Mouse (Mus musculus): Measurements from ENCODE around the gene Zbtb21. TPM values are rescaled to one million over a fixed set of nuclear protein-coding genes. Genes with fewer than 3 reads are reported as not detected.
A peak's percentile ranks its signal among the peaks of the same experiment; 100 is the strongest.
"Not testable (repeated sequence)": the region's sequence is repeated elsewhere in the genome, so short reads cannot be mapped to it uniquely, and the experiment has no call there.

Zbtb21 gene
- polyA plus RNA-seq, 1 experiment from 2014 or later = 15.9 TPM

DNA sequence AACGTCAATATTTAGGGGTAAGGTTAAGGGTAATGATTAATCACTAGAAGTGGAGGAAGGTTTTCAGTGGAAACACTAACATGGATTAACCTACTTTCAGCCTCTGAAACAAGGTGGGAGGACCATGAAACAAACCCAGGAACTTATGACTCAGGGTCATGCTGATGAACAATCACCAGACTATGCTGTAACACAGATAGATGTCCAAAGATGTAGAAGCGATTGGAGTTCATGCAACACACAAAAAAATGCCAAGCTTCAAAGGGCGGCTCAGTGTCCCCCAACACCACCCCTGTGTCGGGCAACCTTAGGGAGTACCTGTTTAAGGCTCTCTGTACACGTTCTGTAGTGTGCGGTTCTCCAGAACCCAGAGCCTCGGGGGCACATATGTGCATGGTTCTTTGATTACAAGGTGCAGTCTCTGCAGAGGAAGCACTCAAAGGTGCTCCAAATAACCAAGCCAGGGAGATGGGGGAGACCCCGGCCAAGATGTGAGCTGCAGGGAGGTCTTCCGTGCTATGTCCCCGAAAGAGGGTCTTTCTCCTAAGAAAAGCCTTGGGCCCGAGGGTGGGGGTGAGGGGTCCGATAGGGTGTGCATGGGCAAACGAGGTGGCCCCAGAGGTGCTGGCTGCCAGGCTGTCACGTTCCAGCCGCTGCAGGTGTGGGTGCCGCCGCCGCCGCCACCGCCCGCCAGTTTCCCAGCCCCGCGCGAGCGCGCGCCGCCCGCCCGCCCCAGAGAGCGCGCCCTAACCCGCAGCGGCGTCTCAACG, 856 bp downstream of the Zbtb21 start:
- peak overlapping the region; percentile 91 for H3K4me2 ChIP-seq (replicated peaks)
- H3K4me3 ChIP-seq = peak overlapping the region; percentile 92
- peaks cover 3% of the 10 kb centered on the region for H3K36me3 ChIP-seq
- 8% methylated on average over 35 of the region's 36 CpGs for WGBS
- H3K27me3 ChIP-seq = no peaks in the 10 kb centered on the region
- ATAC-seq (ENCODE audit: low FRiP score, low read depth) = no peak
- peak overlapping the region; percentile 95 for H3K27ac ChIP-seq (replicated peaks)
- H3K4me1 ChIP-seq = peaks cover 7% of the 10 kb centered on the region; the same call in 1 of the 2 replicates
- H3K9ac ChIP-seq (replicated peaks) = peak overlapping the region; percentile 96
- no peaks in the 10 kb centered on the region for H3K9me3 ChIP-seq

DNA sequence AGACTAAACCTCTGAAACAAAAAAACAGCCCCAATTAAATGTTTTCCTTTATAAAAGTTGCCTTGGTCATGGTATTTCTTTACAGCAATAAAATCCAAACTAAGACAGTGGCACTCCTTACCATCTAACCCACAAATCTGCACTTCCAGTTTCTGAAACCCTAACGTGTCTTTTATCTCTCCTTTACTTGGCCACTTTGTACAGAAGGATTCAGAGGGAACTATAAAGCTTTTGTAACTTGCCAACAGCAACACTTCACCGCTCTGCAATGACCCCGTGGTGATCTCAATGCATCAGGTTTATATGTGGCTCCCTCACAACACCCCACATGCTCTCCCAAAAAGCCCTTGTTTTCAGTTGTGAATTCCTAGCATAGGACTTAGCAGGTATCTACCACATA, 2.1 kb downstream of the Zbtb21 start:
- H3K9me3 ChIP-seq = no peaks in the 10 kb centered on the region
- WGBS = 94% methylated on average over 3 of the region's 3 CpGs
- ATAC-seq (ENCODE audit: low FRiP score, low read depth) = no peak

DNA sequence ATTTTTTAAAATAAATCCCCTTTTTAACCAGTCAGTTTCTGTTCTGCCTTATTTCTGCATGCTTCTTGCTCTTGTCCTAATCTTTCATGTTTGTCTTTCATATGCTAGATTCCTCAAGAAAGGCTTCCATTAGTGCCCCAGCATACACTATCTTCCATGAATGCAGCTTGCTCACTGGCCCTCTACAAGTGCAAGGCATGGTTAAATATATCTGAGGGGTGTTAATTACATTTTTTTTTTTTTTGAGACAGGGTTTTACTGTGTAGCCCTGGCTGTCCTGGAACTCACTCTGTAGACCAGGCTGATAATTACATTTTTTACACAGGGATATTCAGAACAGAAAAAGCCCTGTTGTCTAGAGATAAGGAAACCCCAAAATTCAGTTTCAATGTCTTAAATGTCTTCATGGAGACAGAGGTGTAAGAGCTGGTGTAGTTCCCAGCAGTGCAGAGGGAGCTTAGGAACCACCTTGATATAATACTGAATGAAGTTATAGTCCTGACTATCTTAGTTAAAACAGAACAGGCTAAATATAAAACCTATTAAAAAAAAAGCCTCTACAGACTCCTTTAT, 3.9 kb downstream of the Zbtb21 start:
- Histone ChIP-seq H3K9me3 (no peaks in the 10 kb centered on the region), H3K4me1 (peaks cover 7% of the 10 kb centered on the region; the same call in 1 of the 2 replicates), H3K4me3 (no peak overlapping the region), H3K27me3 (no peaks in the 10 kb centered on the region), H3K36me3 (peaks cover 29% of the 10 kb centered on the region), H3K9ac (replicated peaks) (no peak overlapping the region), H3K4me2 (replicated peaks) (no peak overlapping the region), H3K27ac (replicated peaks) (no peak overlapping the region)
- no peak for ATAC-seq (ENCODE audit: low FRiP score, low read depth)

More for the DNA sequence above, 2.1 kb downstream of the Zbtb21 start:
- peaks cover 7% of the 10 kb centered on the region; the same call in 1 of the 2 replicates for H3K4me1 ChIP-seq
- no peak overlapping the region for H3K4me2 ChIP-seq (replicated peaks)
- no peak overlapping the region for H3K27ac ChIP-seq (replicated peaks)
- H3K4me3 ChIP-seq = no peak overlapping the region
- no peaks in the 10 kb centered on the region for H3K27me3 ChIP-seq
- no peak overlapping the region for H3K9ac ChIP-seq (replicated peaks)
- H3K36me3 ChIP-seq = peaks cover 15% of the 10 kb centered on the region

DNA sequence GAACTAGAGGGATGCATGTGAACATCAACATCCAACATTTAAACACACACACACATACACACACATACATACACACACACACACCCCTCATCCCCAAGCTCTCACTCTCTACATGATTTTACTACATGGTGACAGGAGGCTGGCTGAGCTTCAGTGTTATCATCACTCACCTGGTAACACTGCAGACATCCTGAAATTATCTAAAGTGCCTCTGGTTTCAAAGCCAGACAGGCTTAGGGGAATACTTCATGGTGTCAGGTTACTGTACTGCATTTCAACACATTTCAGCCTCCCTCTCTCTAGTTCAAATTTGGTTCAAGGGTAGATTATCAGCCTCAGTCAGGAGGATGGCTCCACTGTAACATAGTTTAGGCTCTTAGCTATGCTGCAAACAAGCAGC, 4.8 kb downstream of the Zbtb21 start:
- no peak overlapping the region for H3K4me3 ChIP-seq
- H3K4me1 ChIP-seq = peaks cover 7% of the 10 kb centered on the region; the same call in 1 of the 2 replicates
- no peaks in the 10 kb centered on the region for H3K9me3 ChIP-seq
- H3K4me2 ChIP-seq (replicated peaks) = no peak overlapping the region
- peaks cover 35% of the 10 kb centered on the region for H3K36me3 ChIP-seq
- ATAC-seq (ENCODE audit: low FRiP score, low read depth) = no peak
- no peak overlapping the region for H3K9ac ChIP-seq (replicated peaks)
- H3K27ac ChIP-seq (replicated peaks) = no peak overlapping the region
- no peaks in the 10 kb centered on the region for H3K27me3 ChIP-seq

DNA sequence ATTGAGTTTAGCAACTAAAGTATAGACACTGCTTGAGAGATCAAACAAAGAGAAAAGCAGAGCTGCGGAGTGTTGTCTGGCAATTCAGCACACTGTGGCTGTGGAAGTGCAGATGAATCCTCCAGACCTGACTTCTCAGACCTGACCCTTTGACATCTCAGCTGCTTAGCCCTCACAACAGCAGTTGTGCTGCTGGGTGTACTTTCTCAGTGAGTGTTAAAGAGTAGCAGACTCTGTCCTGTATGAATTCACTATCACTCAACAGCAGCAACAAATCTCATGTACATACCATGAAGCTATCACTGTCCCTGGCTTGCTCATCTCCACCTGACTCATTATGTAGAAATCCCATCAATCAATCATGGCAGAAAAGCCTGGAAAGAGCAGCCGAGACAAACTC, 6.4 kb downstream of the Zbtb21 start:
- 96% methylated on average over 2 of the region's 2 CpGs for WGBS
- H3K36me3 ChIP-seq = peaks cover 51% of the 10 kb centered on the region

DNA sequence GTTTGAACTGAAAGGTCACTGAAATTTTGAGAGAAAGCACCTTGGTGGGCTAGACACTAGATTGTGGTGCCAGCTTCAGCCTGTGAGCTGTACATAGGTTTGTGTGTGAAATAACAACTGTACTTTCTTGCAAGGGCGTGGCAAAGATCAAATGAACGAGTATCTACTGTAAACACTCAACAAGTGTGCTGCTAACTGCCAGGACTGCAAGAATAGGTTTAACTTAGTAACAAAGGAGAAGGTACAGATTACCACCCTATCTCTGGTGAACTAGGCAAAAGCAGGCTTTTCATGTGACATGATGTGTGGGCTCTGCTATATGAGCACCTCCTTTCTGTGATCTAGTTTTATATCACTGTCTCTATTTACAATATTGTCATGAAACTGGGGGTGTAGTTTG, 9.1 kb downstream of the Zbtb21 start:
- Histone ChIP-seq H3K4me1 (no peaks in the 10 kb centered on the region), H3K27ac (replicated peaks) (no peak overlapping the region), H3K4me3 (no peak overlapping the region), H3K9me3 (no peaks in the 10 kb centered on the region), H3K36me3 (peaks cover 74% of the 10 kb centered on the region), H3K4me2 (replicated peaks) (no peak overlapping the region), H3K27me3 (no peaks in the 10 kb centered on the region), H3K9ac (replicated peaks) (no peak overlapping the region)
- 95% methylated on average over 2 of the region's 2 CpGs for WGBS
- ATAC-seq (ENCODE audit: low FRiP score, low read depth) = no peak

More for the DNA sequence above, 6.4 kb downstream of the Zbtb21 start:
- Histone ChIP-seq H3K27me3 (no peaks in the 10 kb centered on the region), H3K4me2 (replicated peaks) (no peak overlapping the region), H3K4me3 (no peak overlapping the region), H3K27ac (replicated peaks) (no peak overlapping the region), H3K9me3 (no peaks in the 10 kb centered on the region), H3K4me1 (peaks cover 2% of the 10 kb centered on the region; the same call in 1 of the 2 replicates), H3K9ac (replicated peaks) (no peak overlapping the region)
- no peak for ATAC-seq (ENCODE audit: low FRiP score, low read depth)

DNA sequence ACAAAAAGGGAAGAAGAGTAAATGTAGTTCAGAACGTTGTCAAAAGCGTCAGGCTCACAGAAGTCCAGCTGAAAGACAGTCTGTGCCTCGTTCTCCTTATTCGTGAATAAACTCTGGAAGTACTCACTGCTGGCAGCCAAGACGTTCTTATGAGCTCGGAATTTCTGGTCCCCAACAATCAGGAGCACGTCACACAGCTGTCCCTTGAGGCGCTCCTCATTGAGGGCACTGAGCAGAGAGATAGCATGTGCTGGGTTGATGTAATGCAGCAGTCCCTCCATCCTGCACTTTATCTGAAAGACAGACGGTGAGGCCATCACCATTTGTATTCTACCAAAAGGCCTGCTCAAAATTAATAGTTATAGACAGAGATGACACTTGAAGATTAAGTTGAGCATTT, 9.6 kb downstream of the Zbtb21 start:
- H3K4me2 ChIP-seq (replicated peaks) = no peak overlapping the region
- ATAC-seq (ENCODE audit: low FRiP score, low read depth) = no peak
- H3K9me3 ChIP-seq = no peaks in the 10 kb centered on the region
- no peak overlapping the region for H3K4me3 ChIP-seq
- H3K36me3 ChIP-seq = peaks cover 77% of the 10 kb centered on the region
- no peaks in the 10 kb centered on the region for H3K4me1 ChIP-seq
- no peak overlapping the region for H3K27ac ChIP-seq (replicated peaks)
- H3K9ac ChIP-seq (replicated peaks) = no peak overlapping the region
- no peaks in the 10 kb centered on the region for H3K27me3 ChIP-seq
- 88% methylated on average over 9 of the region's 9 CpGs for WGBS

DNA sequence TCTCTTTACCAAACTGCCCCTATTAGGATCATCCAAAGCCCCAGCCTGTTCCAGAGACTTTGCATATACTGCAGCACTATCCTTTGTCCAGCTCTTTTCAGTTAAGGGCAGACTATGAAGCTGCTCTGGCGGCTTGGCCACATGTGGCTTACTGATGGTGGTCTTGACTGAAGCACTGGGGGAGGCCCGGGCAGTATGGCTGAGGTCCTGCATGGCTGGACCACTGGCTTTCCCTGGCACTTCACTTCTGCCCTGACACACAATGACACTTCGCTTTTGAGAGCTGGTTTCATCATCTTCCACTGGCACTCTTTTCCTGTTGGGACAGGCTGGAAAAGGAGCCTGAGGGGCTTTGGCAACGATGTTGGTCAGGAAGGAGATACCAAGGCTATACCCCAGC, 10.1 kb downstream of the Zbtb21 start:
- no peak overlapping the region for H3K4me3 ChIP-seq
- WGBS = 93% methylated on average over 4 of the region's 4 CpGs

DNA sequence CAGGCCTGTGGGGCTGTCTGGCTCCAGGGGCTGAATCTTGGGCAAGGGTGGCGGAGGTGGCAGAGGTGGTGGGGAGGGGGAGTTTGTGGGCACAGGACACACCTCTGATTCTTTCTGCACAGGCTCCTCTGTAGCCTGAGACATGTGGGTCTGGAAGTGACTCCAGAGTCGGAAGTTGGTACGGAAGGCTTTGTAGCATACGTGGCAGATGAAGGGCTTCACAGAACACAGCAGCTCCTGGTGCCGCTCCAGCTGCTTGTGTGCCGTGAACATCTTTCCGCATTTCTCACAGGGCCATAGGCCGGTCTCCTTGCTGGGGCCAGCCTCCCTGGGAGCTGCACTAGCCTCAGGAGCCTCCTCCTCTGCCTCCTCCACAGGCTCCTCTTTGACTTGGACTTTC, 12.4 kb downstream of the Zbtb21 start:
- 97% methylated on average over 8 of the region's 8 CpGs for WGBS
- Histone ChIP-seq H3K27me3 (no peaks in the 10 kb centered on the region), H3K4me2 (replicated peaks) (no peak overlapping the region), H3K9me3 (no peaks in the 10 kb centered on the region), H3K36me3 (peaks cover 64% of the 10 kb centered on the region), H3K9ac (replicated peaks) (no peak overlapping the region), H3K4me3 (no peak overlapping the region), H3K27ac (replicated peaks) (no peak overlapping the region), H3K4me1 (no peaks in the 10 kb centered on the region)
- no peak for ATAC-seq (ENCODE audit: low FRiP score, low read depth)

More for the DNA sequence above, 10.1 kb downstream of the Zbtb21 start:
- Histone ChIP-seq H3K4me2 (replicated peaks) (no peak overlapping the region), H3K36me3 (peaks cover 77% of the 10 kb centered on the region), H3K9ac (replicated peaks) (no peak overlapping the region), H3K27ac (replicated peaks) (no peak overlapping the region), H3K4me1 (no peaks in the 10 kb centered on the region), H3K27me3 (no peaks in the 10 kb centered on the region), H3K9me3 (no peaks in the 10 kb centered on the region)
- no peak for ATAC-seq (ENCODE audit: low FRiP score, low read depth)

DNA sequence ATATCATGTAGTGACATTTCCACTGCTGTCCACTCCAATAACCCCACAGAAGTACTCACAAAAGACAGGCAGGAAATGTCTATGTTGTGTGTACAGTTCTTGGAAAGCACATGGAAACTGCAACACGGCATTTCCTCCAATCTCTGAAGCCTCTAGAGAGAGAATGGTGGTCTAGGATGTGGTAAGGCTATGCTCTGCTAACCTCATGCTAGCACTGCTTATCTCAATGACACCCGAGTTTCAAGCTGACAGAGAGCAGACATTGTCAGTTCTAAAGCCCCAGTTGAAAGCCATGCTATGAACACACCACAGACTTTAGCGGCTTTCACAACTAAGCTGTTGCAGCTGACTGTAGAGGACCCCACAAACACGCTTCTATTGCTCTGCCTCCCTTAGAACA, 13.6 kb downstream of the Zbtb21 start:
- H3K4me2 ChIP-seq (replicated peaks) = no peak overlapping the region

DNA sequence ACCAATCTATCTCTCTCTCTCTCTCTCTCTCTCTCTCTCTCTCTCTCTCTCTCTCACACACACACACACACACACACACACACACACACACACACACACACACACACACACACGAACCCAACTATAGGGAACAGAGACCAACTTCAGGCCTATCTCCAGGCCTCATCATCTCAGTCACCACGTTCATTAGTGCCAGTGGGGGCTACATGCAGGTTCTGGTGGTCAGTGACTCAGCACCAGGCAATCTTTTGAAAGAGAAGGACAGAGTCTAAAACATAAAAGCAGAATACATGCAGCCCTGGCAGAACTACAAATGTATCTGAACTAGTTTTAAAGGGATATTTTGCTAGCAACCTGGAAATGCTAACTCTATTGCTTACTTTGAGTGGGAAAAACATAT, 15.4 kb downstream of the Zbtb21 start:
- H3K9me3 ChIP-seq; H3K4me2 ChIP-seq (replicated peaks); H3K4me1 ChIP-seq; ATAC-seq (ENCODE audit: low FRiP score, low read depth); H3K9ac ChIP-seq (replicated peaks); H3K27ac ChIP-seq (replicated peaks); H3K4me3 ChIP-seq; H3K27me3 ChIP-seq: not testable (repeated sequence)
- peaks cover 38% of the 10 kb centered on the region for H3K36me3 ChIP-seq
- WGBS = 86% methylated on average over 2 of the region's 2 CpGs

More for the DNA sequence above, 13.6 kb downstream of the Zbtb21 start:
- Histone ChIP-seq H3K27me3 (no peaks in the 10 kb centered on the region), H3K36me3 (peaks cover 53% of the 10 kb centered on the region), H3K9me3 (no peaks in the 10 kb centered on the region), H3K4me3 (no peak overlapping the region), H3K27ac (replicated peaks) (no peak overlapping the region), H3K4me1 (no peaks in the 10 kb centered on the region), H3K9ac (replicated peaks) (no peak overlapping the region)
- ATAC-seq (ENCODE audit: low FRiP score, low read depth) = no peak
- 88% methylated on average over 4 of the region's 4 CpGs for WGBS

DNA sequence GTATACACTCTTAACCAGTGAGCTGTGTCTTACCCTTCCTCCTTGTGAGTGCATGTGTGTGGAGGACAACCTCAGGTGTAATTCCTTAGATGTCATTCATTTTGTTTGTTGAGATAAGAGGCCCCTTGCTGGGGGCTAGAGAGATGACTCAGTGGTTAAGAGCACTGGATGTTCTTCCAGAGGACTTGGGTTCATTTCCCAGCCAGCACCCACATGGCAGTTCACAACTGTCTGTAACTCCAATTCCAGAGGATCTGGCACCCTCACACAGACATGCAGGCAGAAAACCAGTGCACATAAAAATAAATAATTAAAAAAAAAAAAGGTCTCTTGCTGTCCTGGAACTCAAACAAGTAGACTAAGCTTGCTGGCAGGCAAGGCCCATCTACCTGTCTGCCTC, 20.6 kb downstream of the Zbtb21 start:
- no peak overlapping the region for H3K4me2 ChIP-seq (replicated peaks)
- H3K27me3 ChIP-seq = no peaks in the 10 kb centered on the region
- H3K4me1 ChIP-seq = no peaks in the 10 kb centered on the region
- H3K4me3 ChIP-seq = no peak overlapping the region
- H3K36me3 ChIP-seq = peaks cover 3% of the 10 kb centered on the region; the same call in 1 of the 2 replicates
- no peak overlapping the region for H3K27ac ChIP-seq (replicated peaks)
- H3K9ac ChIP-seq (replicated peaks) = no peak overlapping the region
- no peak for ATAC-seq (ENCODE audit: low FRiP score, low read depth)
- no peaks in the 10 kb centered on the region for H3K9me3 ChIP-seq

Measured in midbrain, embryonic 12.5 days (tissue).